21 mouse cellular contexts compared by ENCODE assay signal in genomic region chr6:143474396-143474795, GRCm38 (mm10).
A peak's percentile ranks its signal among the peaks of the same experiment; 100 is the strongest.
DNase-seq lines count a peak whose midpoint lies in the region; ATAC-seq lines count a peak whose summit lies in the region.
"Had no signal": no experiment of that assay in that cellular context is flagged by ENCODE, and none has a peak within 500 bp of the region (broad histone marks: within the 10 kb centered on the region; RNA-seq: fewer than 3 reads in every experiment).

No protein-coding gene starts in this region.

- ATAC-seq in midbrain, embryonic 11.5 days (ENCODE audit: low FRiP score): no peak
- no peak for ATAC-seq in midbrain, embryonic 14.5 days (ENCODE audit: low FRiP score, low TSS enrichment)
- ATAC-seq: activated CD4-positive, CD25-positive, alpha-beta regulatory T cell, adult 4 months; CD4-positive, CD25-positive, alpha-beta regulatory T cell, adult 4 months; Patski had no signal

- no peak overlapping the region for H3K4me2 ChIP-seq in midbrain, embryonic 11.5 days
- H3K4me2 ChIP-seq in midbrain, embryonic 14.5 days (ENCODE audit: low read length): no peak overlapping the region

- DNase-seq in heart, adult 11 months: peak; percentile 76
- no peak for DNase-seq in heart, embryonic 10.5 days (ENCODE audit: low spot score)
- peak; percentile 79 for DNase-seq in midbrain, embryonic 11.5 days (ENCODE audit: low spot score, missing footprints)
- no peak for DNase-seq in midbrain, embryonic 14.5 days
- peak; percentile 5 to 50 for DNase-seq in urinary bladder, postnatal 4 days (ENCODE audit: low spot score in 2 of 2)
- no peak for DNase-seq in urinary bladder, postnatal 14 days (ENCODE audit: low spot score)
- DNase-seq: adrenal gland, adult 2 months; adrenal gland, adult 8-10 months; adrenal gland, postnatal 10 days; adrenal gland, postnatal 14 days; adrenal gland, postnatal 25 days; adrenal gland, postnatal 36 days; B cell, adult 2 months; cerebellum, adult 11 months; cerebellum, adult 11-12 months; cerebellum, adult 18-20 months had no signal

- no peaks in the 10 kb centered on the region for H3K36me3 ChIP-seq in heart, embryonic 10.5 days
- H3K36me3 ChIP-seq in midbrain, embryonic 11.5 days (ENCODE audit: control insufficient read depth, insufficient read depth, low read length): no peaks in the 10 kb centered on the region
- H3K36me3 ChIP-seq in midbrain, embryonic 14.5 days (ENCODE audit: control insufficient read depth, insufficient read depth, low read length): no peaks in the 10 kb centered on the region
- H3K36me3 ChIP-seq: G1E had no signal

- no peak overlapping the region for H3K4me3 ChIP-seq in heart, embryonic 10.5 days
- H3K4me3 ChIP-seq in midbrain, embryonic 11.5 days (ENCODE audit: low read depth, low read length): no peak overlapping the region
- H3K4me3 ChIP-seq in midbrain, embryonic 14.5 days (replicated peaks; ENCODE audit: low read depth, low read length): no peak overlapping the region

- H3K4me1 ChIP-seq in heart, embryonic 10.5 days: no peaks in the 10 kb centered on the region
- H3K4me1 ChIP-seq in midbrain, embryonic 11.5 days (ENCODE audit: control insufficient read depth, insufficient read depth, low read length): no peaks in the 10 kb centered on the region
- no peaks in the 10 kb centered on the region for H3K4me1 ChIP-seq in midbrain, embryonic 14.5 days (ENCODE audit: control insufficient read depth, insufficient read depth, low read length)

- no peak overlapping the region for H3K9ac ChIP-seq in midbrain, embryonic 11.5 days (ENCODE audit: low read length)
- H3K9ac ChIP-seq in midbrain, embryonic 14.5 days (replicated peaks; ENCODE audit: low read length): no peak overlapping the region

- no peaks in the 10 kb centered on the region for H3K27me3 ChIP-seq in heart, embryonic 10.5 days (ENCODE audit: insufficient read depth, poor library complexity, severe bottlenecking)
- no peaks in the 10 kb centered on the region for H3K27me3 ChIP-seq in midbrain, embryonic 11.5 days (ENCODE audit: control insufficient read depth, insufficient read depth, low read length)
- no peaks in the 10 kb centered on the region for H3K27me3 ChIP-seq in midbrain, embryonic 14.5 days (ENCODE audit: control insufficient read depth, insufficient read depth, low read length)
- H3K27me3 ChIP-seq: CH12.LX, Patski had no signal

- no peak overlapping the region for H3K27ac ChIP-seq in heart, embryonic 10.5 days
- H3K27ac ChIP-seq in midbrain, embryonic 11.5 days (ENCODE audit: low read depth, low read length): no peak overlapping the region
- no peak overlapping the region for H3K27ac ChIP-seq in midbrain, embryonic 14.5 days (replicated peaks; ENCODE audit: low read depth, low read length)

- WGBS in heart, embryonic 10.5 days: 83% methylated on average over 5 of the region's 5 CpGs
- 83% methylated on average over 5 of the region's 5 CpGs for WGBS in midbrain, embryonic 11.5 days
- 77% methylated on average over 5 of the region's 5 CpGs for WGBS in midbrain, embryonic 14.5 days

- no peaks in the 10 kb centered on the region for H3K9me3 ChIP-seq in heart, embryonic 10.5 days
- no peaks in the 10 kb centered on the region for H3K9me3 ChIP-seq in midbrain, embryonic 11.5 days (ENCODE audit: control insufficient read depth, low read length)
- H3K9me3 ChIP-seq in midbrain, embryonic 14.5 days (ENCODE audit: control insufficient read depth, low read length): no peaks in the 10 kb centered on the region

Comparison
In these comparisons a context has a peak if more than half of its experiments do, and no peak if none do; other contexts are left out.
1. DNase-seq: peak in heart, adult 11 months (single experiment), midbrain, embryonic 11.5 days (single experiment) and urinary bladder, postnatal 4 days (2 of 2); none in heart, embryonic 10.5 days (single experiment), midbrain, embryonic 14.5 days (single experiment) and urinary bladder, postnatal 14 days (single experiment).